Mouse (Mus musculus) brain, embryonic 18.5 days (tissue): ENCODE results near the gene Myom1.

Source experiments
- DNase-seq: peaks from one replicate; pipeline ENCODE4 v3.0.0-alpha.2; 2012; ENCODE audit warnings: low read depth, low spot score

Myom1 gene

GRCm38 (mm10) chr17:71102571-71103551, 100.4 kb downstream of the Myom1 start:
- no peak for DNase-seq

DNA sequence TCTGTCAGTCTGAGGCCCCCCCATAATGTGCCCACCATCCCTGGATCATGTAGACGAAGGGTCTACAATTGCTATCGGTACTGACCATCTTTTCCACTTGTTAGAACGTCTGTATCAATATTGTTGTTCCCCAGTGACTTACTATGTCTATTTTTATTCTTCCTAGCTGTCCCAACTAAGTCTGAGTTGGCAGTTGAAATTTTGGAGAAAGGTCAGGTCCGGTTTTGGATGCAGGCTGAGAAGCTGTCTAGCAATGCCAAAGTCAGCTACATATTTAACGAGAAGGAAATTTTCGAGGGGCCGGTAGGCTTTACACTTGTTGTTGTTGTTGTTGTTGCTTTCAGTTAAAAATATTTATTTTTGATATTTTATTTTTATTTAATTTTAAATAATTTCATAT, 102.9 kb downstream of the Myom1 start:
- no peak for DNase-seq

DNA sequence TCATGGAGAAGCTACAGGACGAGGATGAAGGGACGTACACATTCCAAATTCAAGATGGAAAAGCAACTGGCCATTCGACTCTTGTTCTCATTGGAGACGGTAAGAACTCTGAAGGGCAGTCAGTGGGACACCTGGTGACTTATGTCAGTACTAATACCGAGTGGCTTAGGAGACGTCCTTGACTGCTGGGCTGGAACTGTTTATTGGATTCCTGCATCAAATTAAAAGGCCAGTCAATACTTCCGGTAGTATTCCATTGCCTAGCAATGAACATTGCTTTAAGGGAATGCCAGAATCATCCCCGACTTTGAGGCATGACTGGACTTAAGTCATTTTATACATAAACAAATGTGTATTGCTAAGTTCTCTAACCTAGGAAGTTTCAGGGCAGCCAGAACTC, 103.8 kb downstream of the Myom1 start:
- DNase-seq = no peak

DNA sequence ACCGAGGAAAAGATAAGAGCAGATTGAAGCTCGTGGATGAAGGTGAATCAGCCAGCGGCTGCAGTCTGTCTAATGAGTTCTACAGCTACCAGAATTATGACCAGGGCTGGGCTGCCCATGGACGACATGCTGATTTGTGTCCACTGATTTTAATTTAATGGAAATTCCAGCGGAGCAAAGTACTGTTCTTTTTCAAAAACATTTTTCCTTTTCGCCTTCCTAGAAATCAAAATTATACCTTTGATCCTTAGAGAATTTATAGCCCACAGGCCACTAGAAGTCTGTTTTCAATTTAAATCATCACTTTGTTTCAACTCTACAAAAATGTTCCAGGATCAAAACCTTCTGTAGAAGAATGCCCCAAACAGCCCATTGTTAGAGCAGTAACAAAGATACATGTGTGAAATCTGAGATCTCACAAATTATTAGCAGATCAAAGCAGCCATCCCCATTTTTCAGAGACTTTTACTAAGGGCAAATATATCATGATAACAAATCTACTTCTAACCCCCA, 108.4 kb downstream of the Myom1 start:
- no peak for DNase-seq

GRCm38 (mm10) chr17:71112689-71113088, 110.3 kb downstream of the Myom1 start:
- DNase-seq = no peak

- DNase-seq = no peak
Measured at GRCm38 (mm10) chr17:71114282-71114681, 111.8 kb downstream of the Myom1 start.

GRCm38 (mm10) chr17:71117956-71118355, 115.5 kb downstream of the Myom1 start:
- DNase-seq = no peak

- no peak for DNase-seq
Measured at GRCm38 (mm10) chr17:71118607-71119006, 116.2 kb downstream of the Myom1 start.

GRCm38 (mm10) chr17:71120626-71121025, 118.2 kb downstream of the Myom1 start:
- DNase-seq = no peak

DNA sequence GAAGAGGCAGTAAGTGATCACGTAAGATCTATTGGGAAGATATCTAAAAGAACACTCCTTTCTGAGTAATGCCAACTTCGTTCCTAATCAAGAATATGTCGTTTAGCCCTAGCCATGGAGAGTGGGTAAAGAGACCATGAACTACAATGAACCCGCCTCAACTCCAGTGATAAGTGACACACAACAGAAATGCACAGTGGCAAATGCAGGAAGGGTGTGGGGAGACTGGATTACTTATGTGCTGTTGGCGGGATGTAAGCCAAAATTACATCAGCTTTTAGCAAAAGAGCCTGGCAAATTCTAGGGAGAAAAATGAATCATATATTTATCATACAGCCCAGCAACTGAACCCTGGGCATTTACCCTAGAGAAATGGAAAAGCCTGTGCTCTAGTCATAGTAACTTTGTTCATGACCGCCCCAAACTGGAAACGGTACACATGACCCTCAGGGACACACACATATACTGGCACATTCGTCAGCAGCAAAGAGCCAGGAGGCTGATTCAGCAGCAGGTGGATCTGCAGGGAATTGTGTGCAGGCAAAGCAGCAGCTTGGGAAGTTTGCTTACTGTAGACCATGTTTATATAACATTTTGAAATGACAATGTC, 121.7 kb downstream of the Myom1 start:
- DNase-seq = no peak

- DNase-seq = no peak
Measured at GRCm38 (mm10) chr17:71124674-71125073, 122.2 kb downstream of the Myom1 start.

DNA sequence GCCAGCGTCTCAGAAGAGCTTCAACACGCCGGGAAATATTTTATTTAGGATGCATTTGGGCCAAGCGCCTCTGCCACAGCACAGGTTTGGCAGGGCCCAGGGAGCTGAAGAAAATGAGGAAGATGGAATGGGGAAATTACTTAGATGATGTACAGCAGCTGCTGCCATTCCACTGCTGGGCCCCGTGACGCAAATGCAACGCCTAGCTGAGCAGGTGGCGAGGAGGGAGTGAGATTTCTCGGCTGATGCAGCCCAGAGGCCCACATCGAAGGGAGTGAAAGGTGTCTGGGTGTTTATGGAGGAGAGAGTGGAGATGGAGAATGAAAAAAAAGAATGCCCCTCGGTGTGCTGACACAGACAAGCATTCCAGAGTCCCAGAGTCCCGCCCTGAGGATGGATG, 123.1 kb downstream of the Myom1 start:
- DNase-seq = no peak

- DNase-seq = no peak
Measured at GRCm38 (mm10) chr17:71126001-71126400, 123.6 kb downstream of the Myom1 start.

DNA sequence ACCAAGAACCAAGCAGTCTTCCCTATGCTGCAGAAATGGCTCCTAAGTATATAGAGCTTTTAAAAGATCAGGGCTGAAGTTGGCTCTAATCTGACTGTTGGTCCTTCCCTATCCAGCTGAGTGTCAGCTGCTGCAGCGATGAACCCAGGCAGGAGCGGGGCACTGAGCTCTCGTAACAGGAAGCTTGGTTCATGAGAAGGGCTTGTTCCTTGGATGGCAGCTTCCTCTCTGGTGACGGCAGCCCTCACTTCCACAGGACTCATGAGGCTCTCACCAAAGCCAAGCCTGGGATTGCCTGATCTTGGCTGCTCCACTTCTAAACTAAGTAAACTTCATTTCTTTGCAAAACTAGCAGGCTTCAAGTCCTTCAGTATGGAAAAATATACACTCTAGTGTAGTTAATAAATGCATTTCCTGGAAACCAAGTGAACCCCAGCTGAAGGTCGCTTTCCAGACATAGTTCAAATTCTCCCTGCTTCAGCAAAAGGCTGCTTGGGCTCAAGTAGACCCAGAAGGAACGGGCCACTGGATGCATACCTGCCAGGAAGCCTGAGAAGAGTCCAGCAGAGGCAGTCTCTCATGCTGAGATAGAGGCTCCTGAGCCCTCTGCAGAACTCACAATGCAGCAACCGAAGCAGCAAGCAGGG, 125.2 kb downstream of the Myom1 start:
- DNase-seq = no peak

DNA sequence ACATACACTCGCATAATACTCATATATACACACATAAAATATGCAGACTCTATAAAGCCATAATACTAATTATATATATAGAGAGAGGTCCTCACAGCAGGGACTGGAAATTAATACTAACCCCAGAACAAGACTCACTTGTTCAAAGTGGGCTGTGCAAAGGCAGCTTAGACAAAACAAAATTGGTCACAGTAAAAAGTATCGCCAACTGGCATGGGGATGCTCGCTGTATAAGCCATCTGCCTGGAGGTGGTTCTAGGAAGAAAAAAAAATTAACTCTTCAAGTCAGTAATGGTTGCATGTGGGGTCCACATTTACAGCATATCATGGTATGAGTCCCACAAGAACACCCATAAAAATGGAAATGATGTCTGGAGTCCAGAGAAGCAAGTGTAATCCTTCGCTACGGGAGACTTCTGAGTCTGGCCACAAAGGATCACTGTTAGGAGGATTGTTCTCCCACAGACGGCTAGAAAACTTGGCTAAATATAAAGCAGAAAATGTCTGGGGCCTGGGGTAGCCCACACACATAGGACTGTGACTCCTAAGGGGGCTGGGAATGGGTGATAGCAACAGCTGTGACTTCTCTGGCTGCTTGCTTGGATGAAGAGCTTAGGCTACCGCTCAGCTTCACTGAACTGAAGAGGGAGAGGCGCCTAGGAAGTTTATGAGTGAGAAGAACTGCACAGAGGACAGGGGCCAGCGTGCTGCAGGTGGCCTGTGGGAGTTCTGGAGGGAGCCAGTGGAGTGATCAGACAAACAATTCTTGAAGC, 127.2 kb downstream of the Myom1 start:
- no peak for DNase-seq

DNA sequence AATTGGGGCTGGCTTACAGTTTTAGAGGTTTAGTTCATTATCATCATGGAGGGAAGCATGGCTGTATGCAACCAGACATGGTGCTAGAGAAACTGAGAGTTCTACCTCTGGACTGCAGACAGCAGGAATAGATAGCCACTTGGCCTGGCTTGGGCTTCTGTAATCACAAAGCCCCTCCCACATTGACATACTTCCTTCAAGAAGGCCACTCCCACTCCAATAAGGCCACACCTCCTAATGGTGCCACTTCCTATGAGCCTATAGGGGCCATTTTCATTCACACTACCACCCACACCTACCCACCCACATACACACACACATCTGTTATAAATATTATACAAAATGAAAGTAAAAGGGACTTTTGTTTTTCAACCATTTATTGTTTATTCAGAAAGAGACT, 129.8 kb downstream of the Myom1 start:
- DNase-seq = no peak

GRCm38 (mm10) chr17:71132856-71133439, 130.5 kb downstream of the Myom1 start:
- DNase-seq = no peak

- no peak for DNase-seq
Measured at GRCm38 (mm10) chr17:71134441-71134955, 132.1 kb downstream of the Myom1 start.

DNA sequence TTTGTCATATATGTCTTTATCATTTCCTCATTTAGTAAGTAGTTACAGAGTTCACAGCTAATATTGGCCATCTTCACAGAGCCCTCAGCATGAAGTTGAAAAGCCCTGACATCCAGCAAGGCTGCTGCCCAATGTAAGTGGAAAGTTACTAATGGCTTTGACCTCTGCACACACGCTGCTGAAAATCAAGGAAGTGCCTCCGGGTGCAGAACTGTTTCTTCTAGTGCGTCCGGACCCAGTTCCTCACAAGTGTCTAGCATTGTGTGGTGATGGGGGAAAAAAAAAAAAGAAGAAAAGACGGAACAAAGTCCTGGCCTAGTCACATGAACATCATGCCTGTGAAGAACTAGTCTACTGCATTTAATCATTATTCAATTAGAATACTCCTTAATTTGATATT, 132.7 kb downstream of the Myom1 start:
- no peak for DNase-seq

GRCm38 (mm10) chr17:71135866-71136265, 133.4 kb downstream of the Myom1 start:
- no peak for DNase-seq
